Mouse (Mus musculus): ENCODE measurements at regions not wholly inside any gene's neighbourhood (a gene's known extent, or its start where the extent isn't known, plus 50 kb on each side); places are given as distances from the start of the nearest gene placed in this dataset.

GRCm38 (mm10) chr2:78048706-78049055 lies 102.5 kb upstream of the Cwc22 start:
- TF ChIP-seq EP300 (IDR thresholded peaks at IDR 0.05) (no peak), CTCF (IDR thresholded peaks at IDR 0.05) (no peak)

Data from lung, postnatal 0 days (tissue).